Mouse (Mus musculus) CH12.LX (cell line): ENCODE measurements around the gene Kcnip3. TPM values are rescaled to one million over a fixed set of nuclear protein-coding genes. Genes with fewer than 3 reads are reported as not detected.

ENCODE experiments used
- DNase-seq: peaks from one replicate; pipeline ENCODE4 v3.0.0-alpha.2; 2013; ENCODE audit errors: extremely low read depth
- H3K27ac ChIP-seq: 2 replicates; pipeline ENCODE4 v1.5.1; 2012; ENCODE audit warnings: low read depth, mild to moderate bottlenecking, control low read depth, moderate library complexity; ENCODE audit not compliant: insufficient read depth
- H3K27me3 ChIP-seq: replicated peaks from 2 replicates; pipeline ENCODE3; 2012; ENCODE audit warnings: inconsistent platforms
- H3K36me3 ChIP-seq, 2 experiments: replicated peaks in 1 of 2; 2 replicates each; pipeline versions ENCODE3 to v1.6.1; 2012; ENCODE audit warnings: inconsistent platforms in 1 of 2, low read length in 1 of 2, mild to moderate bottlenecking in 1 of 2, mixed read lengths in 1 of 2, moderate library complexity in 1 of 2; ENCODE audit not compliant: control insufficient read depth in 1 of 2, insufficient read depth in 1 of 2
- H3K4me1 ChIP-seq, 2 experiments: 2 replicates each; pipeline ENCODE4 v1.6.1; 2012; ENCODE audit warnings: inconsistent platforms in 1 of 2, moderate library complexity in 1 of 2; ENCODE audit not compliant: insufficient read depth in 2 of 2, control insufficient read depth in 1 of 2
- H3K4me2 ChIP-seq: 2 replicates; pipeline ENCODE4 v1.6.1; 2012; ENCODE audit warnings: low read depth, mild to moderate bottlenecking, control low read depth; ENCODE audit not compliant: poor library complexity, insufficient read depth, severe bottlenecking
- H3K4me3 ChIP-seq, 3 experiments: fragments of 150-350 bp in 1 of 3; sonication (generic) in 1 of 3; replicated peaks in 1 of 3; 2 replicates each; pipeline versions ENCODE3 to v1.5.1; 2011 to 2012; ENCODE audit warnings: low read depth in 2 of 3, low read length in 2 of 3, mild to moderate bottlenecking in 2 of 3, moderate library complexity in 2 of 3, control low read depth in 1 of 3, improper control_type of control experiment in 1 of 3, inconsistent platforms in 1 of 3, mixed read lengths in 1 of 3; ENCODE audit not compliant: poor library complexity in 1 of 3
- H3K79me2 ChIP-seq: replicated peaks from 2 replicates; pipeline ENCODE4 v1.6.1; 2012; ENCODE audit warnings: mild to moderate bottlenecking, moderate library complexity; ENCODE audit not compliant: control insufficient read depth, poor library complexity, insufficient read depth, severe bottlenecking; ENCODE audit errors: extremely low read depth
- H3K9ac ChIP-seq: 2 replicates; pipeline ENCODE4 v1.6.1; 2012; ENCODE audit warnings: low read depth, mild to moderate bottlenecking, control low read depth, moderate library complexity; ENCODE audit not compliant: insufficient read depth
- H3K9me3 ChIP-seq: replicated peaks from 2 replicates; pipeline ENCODE3; 2012; ENCODE audit warnings: low read length, inconsistent platforms, mixed read lengths
- CHD2 ChIP-seq: IDR thresholded peaks from 2 replicates; pipeline ENCODE4 v1.6.1; 2011; ENCODE audit warnings: low read length, improper control_type of control experiment
- EP300 ChIP-seq: IDR thresholded peaks from 2 replicates; pipeline ENCODE4 v1.6.1; 2011; ENCODE audit warnings: low read length, improper control_type of control experiment
- ETS1 ChIP-seq: conservative IDR thresholded peaks from 2 replicates; pipeline ENCODE4 v1.6.1; 2012; ENCODE audit warnings: low read depth, mild to moderate bottlenecking, inconsistent platforms, low read length, improper control_type of control experiment, moderate library complexity
- GABPA ChIP-seq: IDR thresholded peaks from 2 replicates; pipeline ENCODE4 v1.6.1; 2012; ENCODE audit warnings: low read depth, low read length, improper control_type of control experiment, inconsistent platforms; ENCODE audit not compliant: insufficient replicate concordance
- JUND ChIP-seq: conservative IDR thresholded peaks from 2 replicates; pipeline ENCODE4 v1.6.1; 2011; ENCODE audit warnings: low read depth, low read length, improper control_type of control experiment
- KAT2A ChIP-seq: IDR thresholded peaks from 2 replicates; pipeline ENCODE4 v1.6.1; 2012; ENCODE audit warnings: low read length, improper control_type of control experiment, inconsistent platforms; ENCODE audit not compliant: insufficient replicate concordance
- MAFK ChIP-seq: IDR thresholded peaks from 2 replicates; pipeline ENCODE4 v1.6.1; 2011; ENCODE audit warnings: low read length, improper control_type of control experiment; ENCODE audit not compliant: insufficient replicate concordance
- MEF2A ChIP-seq: IDR thresholded peaks from 2 replicates; pipeline ENCODE4 v1.6.1; 2014; ENCODE audit warnings: low read depth, mild to moderate bottlenecking, inconsistent platforms, low read length, improper control_type of control experiment, borderline replicate concordance
- NELFE ChIP-seq: IDR thresholded peaks from 2 replicates; pipeline ENCODE4 v1.6.1; 2011; ENCODE audit warnings: low read depth, low read length, improper control_type of control experiment
- NRF1 ChIP-seq: IDR thresholded peaks from 2 replicates; pipeline ENCODE4 v1.6.1; 2014; ENCODE audit warnings: low read depth, mild to moderate bottlenecking, inconsistent platforms, low read length, improper control_type of control experiment, moderate library complexity
- PAX5 ChIP-seq: IDR thresholded peaks from 2 replicates; pipeline ENCODE4 v1.6.1; 2012; ENCODE audit warnings: low read length, inconsistent platforms, mixed read lengths
- POLR2A ChIP-seq: IDR thresholded peaks from 2 replicates; pipeline ENCODE4 v1.6.1; 2011; ENCODE audit warnings: low read depth, mild to moderate bottlenecking, improper control_type of control experiment, low read length
- POLR2AphosphoS2 ChIP-seq: IDR thresholded peaks from 2 replicates; pipeline ENCODE4 v1.6.1; 2011; ENCODE audit warnings: low read depth, low read length, improper control_type of control experiment
- RAD21 ChIP-seq: IDR thresholded peaks from 2 replicates; pipeline ENCODE4 v1.6.1; 2011; ENCODE audit warnings: low read depth, mild to moderate bottlenecking, low read length, improper control_type of control experiment, moderate library complexity
- RCOR1 ChIP-seq: conservative IDR thresholded peaks from 2 replicates; pipeline ENCODE4 v1.6.1; 2012; ENCODE audit warnings: low read depth, mild to moderate bottlenecking, inconsistent platforms, low read length, improper control_type of control experiment
- SMC3 ChIP-seq: IDR thresholded peaks from 2 replicates; pipeline ENCODE4 v1.6.1; 2011; ENCODE audit warnings: low read depth, low read length, improper control_type of control experiment
- TBP ChIP-seq: conservative IDR thresholded peaks from 2 replicates; pipeline ENCODE4 v1.6.1; 2011; ENCODE audit warnings: low read depth, low read length, improper control_type of control experiment
- USF2 ChIP-seq: conservative IDR thresholded peaks from 2 replicates; pipeline ENCODE4 v1.6.1; 2011; ENCODE audit warnings: low read depth, low read length, improper control_type of control experiment
- ZKSCAN1 ChIP-seq: IDR thresholded peaks from 2 replicates; pipeline ENCODE4 v1.6.1; 2012; ENCODE audit warnings: low read depth, inconsistent platforms, low read length, improper control_type of control experiment, borderline replicate concordance
- ZNF384 ChIP-seq: IDR thresholded peaks from 2 replicates; pipeline ENCODE4 v1.6.1; 2012; ENCODE audit warnings: low read depth, low read length, improper control_type of control experiment, inconsistent platforms
- dilution Hi-C: fragments of 300-500 bp; cut with MboI; formaldehyde crosslinking; loops from 2 replicates; pipeline ENCODE4 v1.14.3; 2020; ENCODE audit warnings: low sequenced_read_pairs; ENCODE audit not compliant: extremely low pct_unique_long_range_greater_than_20kb, extremely low pct_ligation_motif_present
- in situ Hi-C: fragments of 300-500 bp; cut with MboI; formaldehyde crosslinking; loops from 3 replicates; pipeline ENCODE4 v1.14.3; 2019; ENCODE audit warnings: low sequenced_read_pairs, low pct_ligation_motif_present, low pct_unique_long_range_greater_than_20kb, mixed read lengths
- polyA plus RNA-seq: library from polyadenylated mRNA; unstranded; fragments of >175 nt; gene quantifications from 2 replicates; pipeline ENCODE4 v1.2.1, GENCODE M21; 2012; ENCODE audit warnings: low read depth; ENCODE audit not compliant: insufficient read length
- total RNA-seq, 2 experiments: library from RNA; depleted of rRNA; stranded (reverse); fragments of 300-350 nt in 1 of 2; fragments of >200 nt in 1 of 2; gene quantifications; 2 replicates each; pipeline ENCODE4 v1.2.3; 2012 to 2014

The Kcnip3 gene
- total and polyA plus RNA-seq, 3 experiments = not detected

GRCm38 (mm10) chr2:127518831-127519230, 3.1 kb downstream of the Kcnip3 start:
- in situ Hi-C loops (no loop called here), dilution Hi-C loops (no loop called here)
- Histone ChIP-seq H3K79me2 (no peaks in the 10 kb centered on the region), H3K9ac (no peak overlapping the region), H3K27me3 (peaks cover 93% of the 10 kb centered on the region), H3K4me1 (peaks cover 0 to 9% of the 10 kb centered on the region in 2 experiments; a peak in 2 of 4 replicates), H3K36me3 (no peaks in the 10 kb centered on the region), H3K27ac (no peak overlapping the region), H3K4me3 (no peak overlapping the region), H3K4me2 (no peak overlapping the region), H3K9me3 (no peaks in the 10 kb centered on the region)
- no peak for TF ChIP-seq ETS1
- no peak for TF ChIP-seq MAFK
- TF ChIP-seq ZKSCAN1 = no peak
- no peak for TF ChIP-seq NELFE
- TF ChIP-seq SMC3 = no peak
- no peak for TF ChIP-seq EP300
- TF ChIP-seq CHD2 = no peak
- TF ChIP-seq TBP = no peak
- no peak for TF ChIP-seq JUND
- TF ChIP-seq POLR2AphosphoS2 = no peak
- no peak for TF ChIP-seq MEF2A
- no peak for TF ChIP-seq GABPA
- no peak for TF ChIP-seq POLR2A
- TF ChIP-seq RAD21 = no peak
- no peak for DNase-seq

- no peaks in the 10 kb centered on the region for H3K9me3 ChIP-seq
- no peak overlapping the region for H3K4me2 ChIP-seq
- H3K79me2 ChIP-seq = no peaks in the 10 kb centered on the region
- dilution Hi-C loops = no loop called here
- H3K36me3 ChIP-seq = no peaks in the 10 kb centered on the region
- no peak overlapping the region for H3K9ac ChIP-seq
- DNase-seq = no peak
- TF ChIP-seq ETS1 = peak; percentile 41
- TF ChIP-seq ZNF384 = no peak
- TF ChIP-seq GABPA = no peak
- TF ChIP-seq, all 38 proteins: peak for 1
- Histone ChIP-seq H3K27ac (no peak overlapping the region), H3K4me1 (peaks cover 0 to 9% of the 10 kb centered on the region in 2 experiments; a peak in 2 of 4 replicates), H3K4me3 (no peak overlapping the region), H3K27me3 (peaks cover 91% of the 10 kb centered on the region)
- in situ Hi-C loops = no loop called here
Observed at GRCm38 (mm10) chr2:127518273-127518672, 3.6 kb downstream of the Kcnip3 start.

- Histone ChIP-seq H3K36me3 (no peaks in the 10 kb centered on the region), H3K9me3 (no peaks in the 10 kb centered on the region), H3K4me3 (no peak overlapping the region), H3K4me1 (peaks cover 0 to 9% of the 10 kb centered on the region in 2 experiments; a peak in 2 of 4 replicates), H3K79me2 (no peaks in the 10 kb centered on the region), H3K27ac (no peak overlapping the region), H3K27me3 (peaks cover 91% of the 10 kb centered on the region), H3K9ac (no peak overlapping the region), H3K4me2 (no peak overlapping the region)
- dilution Hi-C loops = no loop called here
- DNase-seq = no peak
- TF ChIP-seq RCOR1 = no peak
- TF ChIP-seq POLR2A = no peak
- no peak for TF ChIP-seq KAT2A
- no peak for TF ChIP-seq USF2
- TF ChIP-seq PAX5 = no peak
- no peak for TF ChIP-seq NRF1
- in situ Hi-C loops = no loop called here
Observed at GRCm38 (mm10) chr2:127517081-127517480, 4.8 kb downstream of the Kcnip3 start.
